Mouse (Mus musculus) intestine, embryonic 14.5 days (tissue): Measurements from ENCODE around the gene Hadha. TPM values are rescaled to one million over a fixed set of nuclear protein-coding genes. Genes with fewer than 3 reads are reported as not detected.
A peak's percentile ranks its signal among the peaks of the same experiment; 100 is the strongest.

ENCODE experiments used
- ATAC-seq: fragments of 200-750 bp; cut with Nextera tagmentation; replicated peaks from 2 replicates; pipeline ENCODE4 v1.8.0; 2017; ENCODE audit warnings: low read depth, moderate number of reproducible peaks, moderate TSS enrichment, moderate library complexity; ENCODE audit not compliant: low FRiP score, low TSS enrichment
- DNase-seq: peaks from one replicate; pipeline ENCODE4 v3.0.0-alpha.2; 2018; ENCODE audit warnings: low spot score
- H3K27ac ChIP-seq: fragments of 300-500 bp; sonication (generic); 2 replicates; pipeline ENCODE4 v1.5.1; 2014; ENCODE audit warnings: low read depth, mild to moderate bottlenecking, control low read depth
- H3K27me3 ChIP-seq: fragments of 300-500 bp; sonication (generic); replicated peaks from 2 replicates; pipeline ENCODE4 v1.6.1; 2014; ENCODE audit warnings: low read length, control low read depth; ENCODE audit not compliant: control insufficient read depth, insufficient read depth
- H3K36me3 ChIP-seq: fragments of 300-500 bp; sonication (generic); 2 replicates; pipeline ENCODE4 v1.6.1; 2014; ENCODE audit warnings: low read length, control low read depth; ENCODE audit not compliant: control insufficient read depth, insufficient read depth
- H3K4me1 ChIP-seq: fragments of 300-500 bp; sonication (generic); replicated peaks from 2 replicates; pipeline ENCODE4 v1.6.1; 2014; ENCODE audit warnings: low read length, control low read depth, mixed read lengths; ENCODE audit not compliant: control insufficient read depth, insufficient read depth
- H3K4me2 ChIP-seq: fragments of 300-500 bp; sonication (generic); 2 replicates; pipeline ENCODE4 v1.6.1; 2014; ENCODE audit warnings: low read length
- H3K4me3 ChIP-seq: fragments of 300-500 bp; sonication (generic); 2 replicates; pipeline ENCODE4 v1.5.1; 2014; ENCODE audit warnings: low read depth, low read length, control low read depth, mixed read lengths
- H3K9ac ChIP-seq: fragments of 300-500 bp; sonication (generic); 2 replicates; pipeline ENCODE4 v1.6.1; 2014; ENCODE audit warnings: mild to moderate bottlenecking, low read length
- H3K9me3 ChIP-seq: fragments of 300-500 bp; sonication (generic); 2 replicates; pipeline ENCODE4 v1.6.1; 2016; ENCODE audit warnings: low read length, control low read depth; ENCODE audit not compliant: control insufficient read depth
- WGBS: fragments of 180-500 bp; shearing (Covaris S2); extraction: QIAGEN DNeasy Blood & Tissue Kit; methylation state at CpG from one replicate; pipeline ENCODE4 v1.1.7; 2014; 5-methylcytosine and 5-hydroxymethylcytosine counted together
- polyA plus RNA-seq: library from polyadenylated mRNA; unstranded; fragments of >200 nt; fragmentation: Nextera tagmentation; extraction: Ambion mirVana; gene quantifications from 2 replicates; pipeline ENCODE4 v1.2.1, GENCODE M21; 2014

Gene Hadha
- polyA plus RNA-seq, 1 experiment from 2014 or later, result 133 TPM

DNA sequence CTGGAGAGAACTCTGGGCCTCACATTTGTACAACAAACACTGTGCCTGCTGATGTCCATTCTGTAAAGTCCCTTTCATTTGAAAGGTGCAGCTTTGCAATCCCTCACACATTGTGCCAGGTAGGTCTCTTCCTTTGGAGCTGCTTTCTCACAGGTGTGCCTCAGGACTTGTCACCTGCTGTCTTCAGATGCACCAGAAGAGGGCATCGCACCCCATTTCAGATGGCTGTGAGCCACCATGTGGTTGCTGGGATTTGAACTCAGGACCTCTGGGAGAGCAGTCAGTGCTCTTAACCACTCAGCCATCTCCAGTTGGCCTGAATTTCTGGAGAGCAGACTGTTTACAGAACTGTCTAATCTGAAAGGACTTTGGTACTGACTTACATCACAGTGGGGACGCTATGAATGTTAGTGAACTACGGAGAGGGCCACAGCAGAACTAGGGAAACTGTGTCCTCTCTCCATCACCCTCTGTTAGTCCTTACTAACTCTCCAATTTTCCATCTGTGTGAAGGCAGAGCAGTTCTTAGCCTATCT, 42.4 kb downstream of the Hadha start:
- Histone ChIP-seq H3K27ac (no peak overlapping the region), H3K9ac (no peak overlapping the region), H3K36me3 (0 out of 2 replicates have a peak, but pooled peaks cover under 1% of the 10 kb centered on the region), H3K4me3 (no peak overlapping the region), H3K9me3 (no peaks in the 10 kb centered on the region), H3K4me1 (peaks cover 23% of the 10 kb centered on the region), H3K4me2 (no peak overlapping the region), H3K27me3 (peaks cover 36% of the 10 kb centered on the region)
- no peak for ATAC-seq
- WGBS, result 83% methylated on average over 3 of the region's 3 CpGs
- DNase-seq, result no peak

DNA sequence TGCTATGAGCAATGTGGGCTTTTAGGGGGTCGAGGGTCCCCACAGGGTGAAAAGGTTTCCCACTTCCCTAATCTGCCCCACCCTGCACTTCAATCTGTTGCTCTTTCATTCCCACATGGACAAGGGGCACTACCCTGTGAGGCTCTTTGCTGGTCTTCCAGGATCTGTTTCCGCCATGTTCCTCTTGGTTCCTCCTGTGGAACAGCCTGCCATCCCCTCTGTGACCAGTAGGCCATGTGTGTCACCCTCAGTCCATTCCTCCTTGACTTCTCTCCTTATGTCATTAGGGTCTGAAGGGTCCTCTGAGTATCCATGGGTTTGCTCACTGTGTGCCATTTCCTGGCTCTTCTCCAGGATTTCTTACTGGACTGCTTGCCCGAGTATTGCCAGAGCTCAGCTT, 43.2 kb downstream of the Hadha start:
- Histone ChIP-seq H3K36me3 (no peaks in the 10 kb centered on the region), H3K9ac (no peak overlapping the region), H3K4me3 (no peak overlapping the region), H3K27me3 (peaks cover 44% of the 10 kb centered on the region), H3K9me3 (no peaks in the 10 kb centered on the region), H3K4me1 (peaks cover 26% of the 10 kb centered on the region), H3K4me2 (no peak overlapping the region), H3K27ac (no peak overlapping the region)
- ATAC-seq, result no peak
- no peak for DNase-seq
- WGBS, result 74% methylated on average over 3 of the region's 3 CpGs

DNA sequence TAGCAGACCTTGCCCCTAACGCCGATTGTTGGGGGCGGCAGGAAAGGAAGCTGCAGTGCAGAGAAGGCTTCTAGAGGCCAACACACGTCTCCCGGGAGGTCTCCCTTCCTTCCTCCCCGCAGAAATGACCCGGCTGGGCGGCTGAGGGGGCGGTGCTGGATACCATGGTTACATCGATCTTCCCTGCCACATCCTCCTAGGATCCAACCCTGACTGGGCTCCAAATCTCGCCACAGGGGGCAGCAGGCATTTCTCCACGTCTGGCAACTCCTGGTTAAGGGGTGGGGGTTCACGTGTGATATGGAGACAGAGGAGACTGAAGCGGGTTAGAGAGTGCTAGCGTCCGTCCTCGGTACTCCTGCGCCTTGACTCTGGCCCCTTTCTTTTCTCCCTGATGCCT, 43.8 kb downstream of the Hadha start:
- H3K27me3 ChIP-seq, result peaks cover 50% of the 10 kb centered on the region
- ATAC-seq (peak; percentile 28), DNase-seq (peak; percentile 82)
- 0 out of 2 replicates have a peak overlapping the region, but pooled peaks have one; percentile 7 for H3K9ac ChIP-seq
- H3K4me3 ChIP-seq, result 0 out of 2 replicates have a peak overlapping the region, but pooled peaks have one; percentile 8
- peaks cover 26% of the 10 kb centered on the region for H3K4me1 ChIP-seq
- H3K9me3 ChIP-seq, result no peaks in the 10 kb centered on the region
- H3K36me3 ChIP-seq, result no peaks in the 10 kb centered on the region
- H3K27ac ChIP-seq, result 0 out of 2 replicates have a peak overlapping the region, but pooled peaks have one; percentile 16
- H3K4me2 ChIP-seq, result peak overlapping the region; percentile 47
- WGBS, result 1% methylated on average over 18 of the region's 18 CpGs

DNA sequence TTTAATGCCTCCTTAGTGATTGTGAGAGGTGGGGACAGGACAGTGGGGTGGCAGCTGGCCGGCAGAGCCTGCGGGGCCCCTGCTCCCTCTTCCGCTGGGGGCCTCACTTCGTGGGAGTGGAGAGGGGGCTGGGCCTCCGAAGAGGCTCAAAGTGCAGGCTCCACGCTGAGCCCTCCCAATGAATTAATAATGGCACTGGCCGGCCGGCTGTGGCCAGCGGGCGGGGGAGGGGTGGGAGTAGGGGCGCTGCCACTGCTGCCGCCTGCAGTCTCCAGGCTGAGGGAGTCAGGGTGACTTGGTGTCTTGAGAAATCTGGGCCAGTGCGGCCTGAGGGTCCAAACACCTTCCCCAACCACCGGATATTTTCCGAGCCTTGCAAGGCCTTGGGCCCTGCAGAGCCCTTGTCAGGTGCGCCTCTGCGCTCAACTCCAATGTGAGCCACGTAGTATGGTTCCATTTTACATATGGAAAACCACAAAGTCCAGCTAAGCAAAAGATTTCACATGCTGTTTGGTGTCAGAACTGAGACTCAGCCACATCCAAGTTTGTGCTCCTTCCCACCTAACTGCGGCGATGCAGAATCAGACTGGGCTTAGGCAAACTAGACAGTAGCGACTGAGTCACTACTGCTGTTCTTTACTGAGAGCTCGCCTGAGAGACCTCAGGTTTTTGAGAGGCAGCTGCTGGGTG, 44.4 kb downstream of the Hadha start:
- Histone ChIP-seq H3K36me3 (no peaks in the 10 kb centered on the region), H3K27me3 (peaks cover 53% of the 10 kb centered on the region), H3K4me1 (peaks cover 28% of the 10 kb centered on the region), H3K9ac (0 out of 2 replicates have a peak overlapping the region, but pooled peaks have one; percentile 7), H3K27ac (peak overlapping the region; percentile 16; the same call in 1 of the 2 replicates), H3K9me3 (no peaks in the 10 kb centered on the region), H3K4me2 (peak overlapping the region; percentile 47), H3K4me3 (0 out of 2 replicates have a peak overlapping the region, but pooled peaks have one; percentile 8)
- ATAC-seq (no peak), DNase-seq (peak; percentile 64)
- WGBS, result 12% methylated on average over 22 of the region's 22 CpGs

DNA sequence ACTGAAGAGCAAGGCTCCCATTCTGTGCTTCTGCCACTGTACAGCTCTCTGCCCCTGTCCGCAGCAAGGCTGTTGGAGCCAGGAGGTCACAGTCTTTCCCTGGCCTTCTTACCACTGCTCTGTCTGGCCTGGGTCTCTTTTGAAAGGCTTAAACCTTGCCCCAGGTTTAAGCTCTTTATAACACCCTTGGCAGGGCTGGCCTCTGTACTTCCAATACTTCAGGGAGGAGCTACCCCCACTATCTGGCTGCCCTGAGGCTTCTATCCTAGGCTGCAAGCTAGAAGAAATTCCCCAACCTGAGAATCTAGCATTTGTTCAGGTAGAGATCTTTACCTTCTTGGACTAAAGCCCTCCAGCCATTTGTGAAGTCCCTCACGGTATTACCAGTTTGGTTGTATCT, 45.1 kb downstream of the Hadha start:
- Histone ChIP-seq H3K9me3 (no peaks in the 10 kb centered on the region), H3K9ac (no peak overlapping the region), H3K27me3 (peaks cover 53% of the 10 kb centered on the region), H3K4me2 (peak overlapping the region; percentile 47), H3K27ac (peak overlapping the region; percentile 16; the same call in 1 of the 2 replicates), H3K4me3 (no peak overlapping the region), H3K4me1 (peaks cover 31% of the 10 kb centered on the region), H3K36me3 (no peaks in the 10 kb centered on the region)
- 55% methylated on average over 2 of the region's 2 CpGs for WGBS
- no peak for DNase-seq
- no peak for ATAC-seq

DNA sequence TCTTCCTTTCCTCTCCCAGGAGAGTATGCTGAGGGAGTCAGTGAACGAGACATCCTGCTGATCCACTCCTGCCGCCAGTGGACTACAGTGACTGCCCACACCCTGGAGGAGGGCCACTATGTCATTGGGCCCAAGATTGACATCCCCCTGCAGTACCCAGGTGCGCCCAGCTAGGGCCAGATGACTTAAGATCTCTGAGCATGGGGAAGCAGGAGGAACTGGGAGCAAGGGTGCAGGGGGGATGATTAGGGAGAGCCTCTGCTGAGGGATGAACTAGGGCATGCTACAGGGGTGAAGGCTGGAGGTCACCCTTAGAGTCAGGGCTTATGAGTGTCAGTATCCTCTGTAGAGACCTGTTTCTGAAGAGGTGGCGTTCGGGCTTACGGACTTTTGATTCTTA, 46.7 kb downstream of the Hadha start:
- peaks cover 57% of the 10 kb centered on the region for H3K27me3 ChIP-seq
- ATAC-seq, result no peak
- peaks cover 29% of the 10 kb centered on the region for H3K4me1 ChIP-seq
- DNase-seq, result peak; percentile 50
- 84% methylated on average over 6 of the region's 6 CpGs for WGBS
- no peak overlapping the region for H3K4me2 ChIP-seq
- H3K36me3 ChIP-seq, result no peaks in the 10 kb centered on the region
- H3K9ac ChIP-seq, result no peak overlapping the region
- H3K27ac ChIP-seq, result no peak overlapping the region
- no peaks in the 10 kb centered on the region for H3K9me3 ChIP-seq
- no peak overlapping the region for H3K4me3 ChIP-seq

DNA sequence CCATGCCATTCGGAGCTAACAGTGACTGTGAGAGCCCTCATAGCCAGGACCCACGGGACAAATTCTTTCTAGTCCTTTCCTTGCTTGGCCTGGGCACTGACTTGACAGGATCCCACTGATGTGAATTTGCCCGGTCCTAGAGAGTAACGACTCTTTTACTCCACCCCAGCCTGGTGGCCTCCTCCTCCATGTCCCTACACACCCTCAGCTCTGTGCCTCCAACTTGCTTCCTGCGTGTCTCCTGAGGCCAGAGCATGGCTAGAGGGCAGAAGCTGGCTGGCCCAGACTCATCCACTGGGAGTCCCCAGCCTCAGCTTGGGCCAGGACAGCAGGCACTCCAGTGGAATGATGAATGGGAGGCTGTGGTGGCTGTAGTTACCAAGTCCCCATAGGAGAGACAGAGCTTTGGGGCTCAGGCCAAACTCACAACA, 47.3 kb downstream of the Hadha start:
- 20% methylated on average over 5 of the region's 5 CpGs for WGBS
- Histone ChIP-seq H3K27me3 (peaks cover 52% of the 10 kb centered on the region), H3K9me3 (no peaks in the 10 kb centered on the region), H3K4me3 (no peak overlapping the region), H3K36me3 (no peaks in the 10 kb centered on the region), H3K27ac (no peak overlapping the region), H3K4me1 (peaks cover 29% of the 10 kb centered on the region), H3K4me2 (no peak overlapping the region), H3K9ac (no peak overlapping the region)
- DNase-seq (peak; percentile 52), ATAC-seq (no peak)

DNA sequence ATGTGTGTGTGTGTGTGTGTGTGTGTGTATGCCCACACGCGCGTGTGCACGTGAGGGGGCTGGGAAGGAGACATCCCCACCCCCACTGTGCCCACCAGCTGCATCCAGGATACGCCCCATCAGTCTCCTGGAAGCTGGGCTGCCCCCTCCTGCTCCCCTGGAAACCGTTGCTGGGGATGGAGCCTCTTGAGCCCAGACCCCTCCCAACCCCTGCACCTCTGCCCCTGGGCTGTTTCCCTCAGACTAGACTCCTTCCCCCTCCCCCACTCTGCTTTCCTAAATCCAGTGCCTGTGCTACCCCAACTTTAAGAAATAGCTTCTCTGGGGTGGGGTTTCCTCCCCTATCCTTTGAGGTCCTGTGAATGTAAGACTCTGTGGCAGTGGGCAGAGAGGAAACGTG, 47.8 kb downstream of the Hadha start:
- Histone ChIP-seq H3K9me3 (no peaks in the 10 kb centered on the region), H3K4me3 (no peak overlapping the region), H3K4me1 (peaks cover 29% of the 10 kb centered on the region), H3K27me3 (peaks cover 52% of the 10 kb centered on the region), H3K27ac (no peak overlapping the region), H3K36me3 (no peaks in the 10 kb centered on the region), H3K9ac (no peak overlapping the region), H3K4me2 (no peak overlapping the region)
- DNase-seq, result peak; percentile 47
- no peak for ATAC-seq
- 12% methylated on average over 7 of the region's 7 CpGs for WGBS
